Mouse (Mus musculus) kidney, embryonic 16.5 days (tissue): ENCODE data around the gene Prkar1b. TPM values are rescaled to one million over a fixed set of nuclear protein-coding genes. Genes with fewer than 3 reads are reported as not detected.
A peak's percentile ranks its signal among the peaks of the same experiment; 100 is the strongest.

Experiments used
- ATAC-seq: fragments of 200-750 bp; cut with Nextera tagmentation; 2 replicates; pipeline ENCODE4 v1.8.0; 2017; ENCODE audit warnings: moderate TSS enrichment; ENCODE audit not compliant: low FRiP score, low TSS enrichment
- H3K27ac ChIP-seq: fragments of 300-500 bp; sonication (generic); 2 replicates; pipeline ENCODE4 v1.5.1; 2014; ENCODE audit warnings: low read length
- H3K27me3 ChIP-seq: fragments of 300-500 bp; sonication (generic); 2 replicates; pipeline ENCODE4 v1.6.1; 2014; ENCODE audit warnings: low read length, control low read depth, mixed read lengths; ENCODE audit not compliant: insufficient read depth
- H3K36me3 ChIP-seq: fragments of 300-500 bp; sonication (generic); 2 replicates; pipeline ENCODE4 v1.6.1; 2014; ENCODE audit warnings: low read length, control low read depth, mixed read lengths; ENCODE audit not compliant: insufficient read depth
- H3K4me1 ChIP-seq: fragments of 300-500 bp; sonication (generic); 2 replicates; pipeline ENCODE4 v1.6.1; 2014; ENCODE audit warnings: low read length, control low read depth, mixed read lengths; ENCODE audit not compliant: insufficient read depth
- H3K4me2 ChIP-seq: fragments of 300-500 bp; sonication (generic); replicated peaks from 2 replicates; pipeline ENCODE4 v1.6.1; 2014; ENCODE audit warnings: low read depth, low read length
- H3K4me3 ChIP-seq: fragments of 300-500 bp; sonication (generic); 2 replicates; pipeline ENCODE4 v1.5.1; 2014; ENCODE audit warnings: mild to moderate bottlenecking, low read length
- H3K9ac ChIP-seq: fragments of 300-500 bp; sonication (generic); replicated peaks from 2 replicates; pipeline ENCODE4 v1.6.1; 2014; ENCODE audit warnings: low read length
- H3K9me3 ChIP-seq: fragments of 300-500 bp; sonication (generic); 2 replicates; pipeline ENCODE4 v1.6.1; 2016; ENCODE audit warnings: low read length, control low read depth
- WGBS: fragments of 180-500 bp; shearing (Covaris S2); extraction: QIAGEN DNeasy Blood & Tissue Kit; methylation state at CpG from one replicate; pipeline ENCODE4 v1.1.7; 2014; 5-methylcytosine and 5-hydroxymethylcytosine counted together
- polyA plus RNA-seq: library from polyadenylated mRNA; unstranded; fragments of >200 nt; fragmentation: Nextera tagmentation; extraction: Ambion mirVana; gene quantifications from 2 replicates; pipeline ENCODE4 v1.2.1, GENCODE M21; 2015

Prkar1b gene
- polyA plus RNA-seq, 1 experiment from 2014 or later, result 24.6 TPM

DNA sequence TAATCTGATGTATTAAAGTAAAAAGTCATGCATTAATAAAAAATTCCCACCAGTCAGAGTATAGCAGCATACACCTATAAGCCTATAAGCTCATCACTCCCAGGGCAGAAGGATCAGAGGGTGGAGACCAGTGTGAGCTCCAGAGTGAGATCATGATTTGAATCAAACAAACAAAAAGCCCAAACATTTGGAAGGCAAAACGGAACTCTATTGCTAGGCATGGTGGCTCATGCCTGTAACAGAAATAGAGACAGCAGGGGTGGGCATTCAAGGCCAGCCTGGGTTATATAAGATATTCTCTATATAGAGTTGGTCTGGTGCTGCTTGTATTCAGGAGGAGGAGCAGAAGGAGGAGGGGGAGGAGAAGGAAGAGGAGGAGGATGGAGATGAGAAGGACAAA lies 13.5 kb downstream of the Prkar1b start:
- Histone ChIP-seq H3K9ac (no peak overlapping the region), H3K27me3 (no peaks in the 10 kb centered on the region), H3K4me2 (no peak overlapping the region), H3K4me3 (no peak overlapping the region), H3K36me3 (no peaks in the 10 kb centered on the region), H3K9me3 (no peaks in the 10 kb centered on the region), H3K4me1 (peaks cover 24% of the 10 kb centered on the region; the same call in 1 of the 2 replicates), H3K27ac (no peak overlapping the region)
- WGBS, result 63% methylated on average over 1 of the region's 1 CpGs
- ATAC-seq, result no peak

GRCm38 (mm10) chr5:139134501-139134900 lies 15.3 kb downstream of the Prkar1b start:
- H3K36me3 ChIP-seq, result no peaks in the 10 kb centered on the region
- H3K4me3 ChIP-seq, result no peak overlapping the region
- WGBS, result 53% methylated on average over 8 of the region's 8 CpGs
- no peaks in the 10 kb centered on the region for H3K27me3 ChIP-seq
- no peak overlapping the region for H3K9ac ChIP-seq
- H3K27ac ChIP-seq, result no peak overlapping the region
- no peak overlapping the region for H3K4me2 ChIP-seq
- no peak for ATAC-seq
- no peaks in the 10 kb centered on the region for H3K9me3 ChIP-seq
- peaks cover 14% of the 10 kb centered on the region; the same call in 1 of the 2 replicates for H3K4me1 ChIP-seq

DNA sequence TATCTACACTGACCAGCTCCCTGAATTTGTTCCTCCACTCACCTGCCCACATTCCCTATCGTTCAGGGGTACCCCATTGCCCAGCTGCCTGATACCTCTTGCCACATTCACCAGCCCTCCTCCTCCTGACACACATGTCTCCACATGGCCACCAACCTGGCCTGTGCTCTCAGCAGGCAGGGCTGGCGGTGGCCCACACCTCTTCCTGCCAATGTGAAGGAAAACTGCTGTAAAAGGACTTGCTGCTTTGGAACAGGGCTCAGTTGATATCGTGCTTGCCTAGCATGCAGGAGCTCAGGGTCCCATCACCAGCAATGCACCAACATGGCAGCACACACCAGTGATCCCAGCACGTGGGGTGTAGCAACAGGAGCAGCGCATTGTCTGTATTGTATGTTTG lies 19.4 kb downstream of the Prkar1b start:
- Histone ChIP-seq H3K27ac (no peak overlapping the region), H3K4me2 (no peak overlapping the region), H3K4me3 (no peak overlapping the region), H3K27me3 (no peaks in the 10 kb centered on the region), H3K9ac (no peak overlapping the region), H3K36me3 (no peaks in the 10 kb centered on the region), H3K4me1 (peaks cover 12% of the 10 kb centered on the region), H3K9me3 (no peaks in the 10 kb centered on the region)
- no peak for ATAC-seq
- 78% methylated on average over 5 of the region's 5 CpGs for WGBS

DNA sequence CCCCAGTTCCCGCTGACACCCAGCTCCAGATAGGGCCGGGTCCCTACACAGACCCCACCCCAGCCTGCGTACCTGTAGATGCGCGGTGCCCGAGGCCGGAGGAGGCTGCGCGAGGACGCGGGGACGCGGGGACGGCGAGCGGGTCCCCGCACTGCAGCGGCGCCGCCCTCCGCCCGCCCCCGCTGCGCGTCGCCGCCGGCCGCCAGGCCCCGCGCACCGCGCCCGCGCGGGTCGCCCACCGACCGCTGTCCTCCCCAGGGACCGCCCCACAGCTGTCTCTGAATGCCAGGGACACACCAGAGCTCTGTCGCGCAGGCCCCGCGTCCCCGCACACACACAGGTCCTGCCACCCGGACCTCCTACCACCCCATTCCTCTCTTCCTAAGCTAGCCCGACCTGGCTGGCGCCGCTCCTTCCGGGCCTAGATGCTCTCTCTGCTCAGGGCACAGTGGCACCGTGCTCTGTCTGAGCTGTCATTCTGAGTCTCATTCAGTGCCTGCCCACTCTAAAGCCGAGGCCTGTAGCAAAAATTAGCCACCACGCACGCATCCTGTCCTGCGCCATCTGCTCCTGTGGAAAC lies 20.1 kb downstream of the Prkar1b start:
- H3K27me3 ChIP-seq, result no peaks in the 10 kb centered on the region
- peak overlapping the region; percentile 81 for H3K9ac ChIP-seq
- H3K4me3 ChIP-seq, result peak overlapping the region; percentile 65
- H3K36me3 ChIP-seq, result no peaks in the 10 kb centered on the region
- H3K9me3 ChIP-seq, result no peaks in the 10 kb centered on the region
- H3K4me2 ChIP-seq, result peak overlapping the region; percentile 96
- WGBS, result 5% methylated on average over 32 of the region's 55 CpGs
- H3K27ac ChIP-seq, result no peak overlapping the region
- peaks cover 12% of the 10 kb centered on the region for H3K4me1 ChIP-seq
- peak; percentile 74 for ATAC-seq

- Histone ChIP-seq H3K4me3 (peak overlapping the region; percentile 65), H3K36me3 (no peaks in the 10 kb centered on the region), H3K4me1 (peaks cover 8% of the 10 kb centered on the region), H3K4me2 (peak overlapping the region; percentile 96), H3K27me3 (no peaks in the 10 kb centered on the region), H3K9ac (peak overlapping the region; percentile 81), H3K27ac (no peak overlapping the region), H3K9me3 (no peaks in the 10 kb centered on the region)
- WGBS, result 14% methylated on average over 12 of the region's 12 CpGs
- ATAC-seq, result peak; percentile 83
Measured at GRCm38 (mm10) chr5:139129078-139129477, 20.7 kb downstream of the Prkar1b start.

DNA sequence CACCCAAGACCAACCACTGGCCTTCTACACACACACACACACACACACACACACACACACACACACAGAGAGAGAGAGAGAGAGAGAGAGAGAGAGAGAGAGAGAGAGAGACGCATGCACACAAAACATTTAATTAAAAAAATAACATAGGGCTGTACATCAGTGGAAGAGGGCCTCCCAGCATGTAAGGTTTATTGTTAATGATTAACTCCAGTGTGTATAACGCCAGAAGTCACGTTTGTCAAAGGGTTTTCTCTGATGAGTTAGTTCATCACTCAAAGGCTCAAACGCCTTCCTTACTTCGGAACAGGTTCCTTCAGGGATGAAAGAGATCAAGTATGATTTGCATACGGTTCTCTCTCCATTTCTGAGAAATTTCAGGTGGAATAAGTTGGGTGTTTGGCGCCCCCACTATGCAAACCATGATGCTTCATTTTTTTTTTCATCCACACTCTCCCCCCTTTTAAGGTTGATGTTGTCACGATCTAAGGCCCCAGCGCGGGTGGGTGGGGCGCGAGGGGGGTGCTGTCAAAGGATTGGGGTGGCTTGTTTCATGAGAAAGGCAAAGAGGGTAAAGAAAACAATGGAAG lies 21.2 kb downstream of the Prkar1b start:
- no peaks in the 10 kb centered on the region for H3K27me3 ChIP-seq
- peak overlapping the region; percentile 96 for H3K4me2 ChIP-seq
- H3K27ac ChIP-seq, result no peak overlapping the region
- H3K36me3 ChIP-seq, result no peaks in the 10 kb centered on the region
- ATAC-seq, result no peak
- peaks cover 8% of the 10 kb centered on the region for H3K4me1 ChIP-seq
- WGBS, result 31% methylated on average over 12 of the region's 12 CpGs
- H3K9me3 ChIP-seq, result no peaks in the 10 kb centered on the region
- peak overlapping the region; percentile 81 for H3K9ac ChIP-seq
- H3K4me3 ChIP-seq, result peak overlapping the region; percentile 65

DNA sequence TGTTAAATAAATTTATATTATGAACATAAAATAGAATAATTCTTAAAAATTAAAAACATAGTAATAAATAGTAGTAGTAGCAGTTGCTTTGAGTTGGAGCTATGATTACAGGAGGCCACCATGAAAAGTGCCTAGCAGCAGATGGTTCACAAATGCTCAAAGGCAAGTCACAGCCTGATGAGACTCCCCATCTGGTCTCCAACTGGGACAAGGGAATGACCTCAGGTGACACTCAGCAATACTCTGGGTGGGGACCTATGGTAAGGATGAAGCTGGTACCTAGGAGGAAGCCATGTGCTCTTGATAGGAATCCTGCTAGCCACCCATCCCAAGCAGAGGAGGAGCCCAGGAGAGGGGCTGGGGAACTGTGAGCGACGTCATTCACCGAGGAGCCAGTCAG lies 24.1 kb downstream of the Prkar1b start:
- Histone ChIP-seq H3K9ac (no peak overlapping the region), H3K27me3 (no peaks in the 10 kb centered on the region), H3K4me1 (peaks cover 8% of the 10 kb centered on the region), H3K27ac (no peak overlapping the region), H3K9me3 (no peaks in the 10 kb centered on the region; the same call in 1 of the 2 replicates), H3K4me3 (no peak overlapping the region), H3K4me2 (no peak overlapping the region), H3K36me3 (no peaks in the 10 kb centered on the region)
- 74% methylated on average over 3 of the region's 3 CpGs for WGBS
- no peak for ATAC-seq

DNA sequence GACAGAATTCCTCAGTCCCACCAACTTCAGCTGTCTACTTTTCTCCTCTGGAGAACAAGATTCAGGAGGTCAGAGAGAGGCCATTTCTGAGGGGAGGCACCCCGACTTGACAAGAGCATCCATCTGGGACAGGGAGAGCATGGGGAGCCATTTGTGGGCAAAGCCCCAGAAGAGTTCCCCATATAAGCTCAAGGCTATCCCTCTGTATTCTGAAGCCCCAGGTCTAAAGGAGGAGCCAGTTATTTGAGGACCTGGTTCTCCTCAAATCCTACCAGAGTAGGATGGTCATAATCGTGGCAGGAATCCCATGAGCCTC lies 30.9 kb downstream of the Prkar1b start:
- WGBS, result 72% methylated on average over 2 of the region's 2 CpGs
- Histone ChIP-seq H3K27me3 (no peaks in the 10 kb centered on the region), H3K4me1 (no peaks in the 10 kb centered on the region), H3K36me3 (no peaks in the 10 kb centered on the region), H3K9me3 (no peaks in the 10 kb centered on the region; the same call in 1 of the 2 replicates), H3K27ac (no peak overlapping the region), H3K4me3 (no peak overlapping the region), H3K4me2 (no peak overlapping the region), H3K9ac (no peak overlapping the region)
- no peak for ATAC-seq

- Histone ChIP-seq H3K4me1 (no peaks in the 10 kb centered on the region), H3K27me3 (no peaks in the 10 kb centered on the region)
- 66% methylated on average over 5 of the region's 5 CpGs for WGBS
Measured at GRCm38 (mm10) chr5:139118139-139118960, 31.5 kb downstream of the Prkar1b start.

DNA sequence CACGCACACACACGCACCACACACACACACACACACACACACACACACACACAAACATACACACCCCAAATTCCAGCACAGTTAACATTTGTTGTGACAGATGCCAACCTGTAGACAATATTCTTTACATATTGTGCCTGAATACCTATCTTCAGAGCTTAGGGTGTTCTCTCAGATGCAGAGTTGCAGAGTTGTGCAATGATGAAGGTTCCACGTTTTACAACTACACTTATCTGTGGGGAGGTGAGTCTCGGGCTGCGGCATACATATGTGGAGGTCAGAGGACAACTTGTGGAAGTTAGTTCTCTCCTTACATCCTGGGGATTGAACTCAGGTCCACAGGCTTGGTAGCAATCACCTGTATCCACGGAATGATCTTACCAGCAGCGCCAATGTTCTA lies 34.3 kb downstream of the Prkar1b start:
- 94% methylated on average over 7 of the region's 7 CpGs for WGBS
- no peak overlapping the region for H3K4me2 ChIP-seq
- ATAC-seq, result no peak
- H3K27ac ChIP-seq, result no peak overlapping the region
- no peak overlapping the region for H3K9ac ChIP-seq
- H3K9me3 ChIP-seq, result no peaks in the 10 kb centered on the region
- peaks cover 5% of the 10 kb centered on the region; the same call in 1 of the 2 replicates for H3K4me1 ChIP-seq
- no peaks in the 10 kb centered on the region for H3K36me3 ChIP-seq
- no peaks in the 10 kb centered on the region for H3K27me3 ChIP-seq
- no peak overlapping the region for H3K4me3 ChIP-seq

More at GRCm38 (mm10) chr5:139118139-139118960, 31.5 kb downstream of the Prkar1b start:
- no peak overlapping the region for H3K9ac ChIP-seq
- H3K27ac ChIP-seq, result no peak overlapping the region
- H3K36me3 ChIP-seq, result no peaks in the 10 kb centered on the region
- no peaks in the 10 kb centered on the region; the same call in 1 of the 2 replicates for H3K9me3 ChIP-seq
- H3K4me2 ChIP-seq, result no peak overlapping the region
- H3K4me3 ChIP-seq, result no peak overlapping the region
- ATAC-seq, result no peak
